Mouse (Mus musculus): ENCODE results near the gene Polr3a. TPM values are rescaled to one million over a fixed set of nuclear protein-coding genes. Genes with fewer than 3 reads are reported as not detected.
"Not testable (repeated sequence)": the region's sequence is repeated elsewhere in the genome, so short reads cannot be mapped to it uniquely, and the experiment has no call there.

Gene Polr3a
- polyA plus RNA-seq, 1 experiment: 20.8 TPM

GRCm38 (mm10) chr14:24497443-24497842 is 10.6 kb upstream of the Polr3a start:
- Histone ChIP-seq H3K27ac (ENCODE audit: insufficient read depth, low read length) (no peak overlapping the region), H3K4me3 (ENCODE audit: insufficient read depth, low read length) (no peak overlapping the region), H3K4me1 (ENCODE audit: control insufficient read depth, insufficient read depth, low read length) (peaks cover 3% of the 10 kb centered on the region; the same call in 1 of the 2 replicates)
- TF ChIP-seq CTCF (IDR thresholded peaks at IDR 0.05; ENCODE audit: extremely low read depth, insufficient read depth, low read length): no peak
- TF ChIP-seq POLR2A (IDR thresholded peaks at IDR 0.05; ENCODE audit: extremely low read depth, insufficient read depth, low read length): no peak

GRCm38 (mm10) chr14:24496507-24496906 is 9.6 kb upstream of the Polr3a start:
- H3K27ac ChIP-seq (ENCODE audit: insufficient read depth, low read length): no peak overlapping the region
- no peak for TF ChIP-seq POLR2A (IDR thresholded peaks at IDR 0.05; ENCODE audit: extremely low read depth, insufficient read depth, low read length)
- no peak for TF ChIP-seq CTCF (IDR thresholded peaks at IDR 0.05; ENCODE audit: extremely low read depth, insufficient read depth, low read length)
- H3K4me1 ChIP-seq (ENCODE audit: control insufficient read depth, insufficient read depth, low read length): peaks cover 6% of the 10 kb centered on the region
- no peak overlapping the region for H3K4me3 ChIP-seq (ENCODE audit: insufficient read depth, low read length)

GRCm38 (mm10) chr14:24493256-24493655 is 6.4 kb upstream of the Polr3a start:
- H3K4me1 ChIP-seq (ENCODE audit: control insufficient read depth, insufficient read depth, low read length): peaks cover 3% of the 10 kb centered on the region; the same call in 1 of the 2 replicates
- no peak overlapping the region for H3K27ac ChIP-seq (ENCODE audit: insufficient read depth, low read length)
- TF ChIP-seq CTCF (IDR thresholded peaks at IDR 0.05; ENCODE audit: extremely low read depth, insufficient read depth, low read length): no peak
- TF ChIP-seq POLR2A (IDR thresholded peaks at IDR 0.05; ENCODE audit: extremely low read depth, insufficient read depth, low read length): no peak
- no peak overlapping the region for H3K4me3 ChIP-seq (ENCODE audit: insufficient read depth, low read length)

- H3K27ac ChIP-seq (ENCODE audit: insufficient read depth, low read length): no peak overlapping the region
- H3K4me1 ChIP-seq (ENCODE audit: control insufficient read depth, insufficient read depth, low read length): peaks cover 3% of the 10 kb centered on the region; the same call in 1 of the 2 replicates
- TF ChIP-seq POLR2A (IDR thresholded peaks at IDR 0.05; ENCODE audit: extremely low read depth, insufficient read depth, low read length): no peak
- no peak for TF ChIP-seq CTCF (IDR thresholded peaks at IDR 0.05; ENCODE audit: extremely low read depth, insufficient read depth, low read length)
- H3K4me3 ChIP-seq (ENCODE audit: insufficient read depth, low read length): peak overlapping the region; percentile 71
Observed at GRCm38 (mm10) chr14:24491266-24491981, 4.6 kb upstream of the Polr3a start.

GRCm38 (mm10) chr14:24490468-24491265 is 3.8 kb upstream of the Polr3a start:
- Histone ChIP-seq H3K4me3 (ENCODE audit: insufficient read depth, low read length) (peak overlapping the region; percentile 71), H3K4me1 (ENCODE audit: control insufficient read depth, insufficient read depth, low read length) (peaks cover 7% of the 10 kb centered on the region), H3K27ac (ENCODE audit: insufficient read depth, low read length) (no peak overlapping the region)
- TF ChIP-seq POLR2A (IDR thresholded peaks at IDR 0.05; ENCODE audit: extremely low read depth, insufficient read depth, low read length) (peak; percentile 99), CTCF (IDR thresholded peaks at IDR 0.05; ENCODE audit: extremely low read depth, insufficient read depth, low read length) (no peak)

- not testable (repeated sequence) for H3K27ac ChIP-seq (ENCODE audit: insufficient read depth, low read length); H3K4me3 ChIP-seq (ENCODE audit: insufficient read depth, low read length)
- H3K4me1 ChIP-seq (ENCODE audit: control insufficient read depth, insufficient read depth, low read length): peaks cover 10% of the 10 kb centered on the region
Observed at GRCm38 (mm10) chr14:24489772-24490171, 2.9 kb upstream of the Polr3a start.

- no peak for TF ChIP-seq CTCF (IDR thresholded peaks at IDR 0.05; ENCODE audit: extremely low read depth, insufficient read depth, low read length)
- no peak for TF ChIP-seq POLR2A (IDR thresholded peaks at IDR 0.05; ENCODE audit: extremely low read depth, insufficient read depth, low read length)
- H3K27ac ChIP-seq (ENCODE audit: insufficient read depth, low read length): no peak overlapping the region
- H3K4me1 ChIP-seq (ENCODE audit: control insufficient read depth, insufficient read depth, low read length): peaks cover 7% of the 10 kb centered on the region
- peak overlapping the region; percentile 73 for H3K4me3 ChIP-seq (ENCODE audit: insufficient read depth, low read length)
Observed at GRCm38 (mm10) chr14:24486241-24486767, 554 bp downstream of the Polr3a start.

GRCm38 (mm10) chr14:24468806-24469205 is 18.1 kb downstream of the Polr3a start:
- Histone ChIP-seq H3K4me1 (ENCODE audit: control insufficient read depth, insufficient read depth, low read length) (no peaks in the 10 kb centered on the region), H3K27ac (ENCODE audit: insufficient read depth, low read length) (no peak overlapping the region), H3K4me3 (ENCODE audit: insufficient read depth, low read length) (no peak overlapping the region)
- TF ChIP-seq CTCF (IDR thresholded peaks at IDR 0.05; ENCODE audit: extremely low read depth, insufficient read depth, low read length) (no peak), POLR2A (IDR thresholded peaks at IDR 0.05; ENCODE audit: extremely low read depth, insufficient read depth, low read length) (no peak)

- Histone ChIP-seq H3K4me3 (ENCODE audit: insufficient read depth, low read length) (no peak overlapping the region), H3K4me1 (ENCODE audit: control insufficient read depth, insufficient read depth, low read length) (no peaks in the 10 kb centered on the region), H3K27ac (ENCODE audit: insufficient read depth, low read length) (no peak overlapping the region)
- no peak for TF ChIP-seq CTCF (IDR thresholded peaks at IDR 0.05; ENCODE audit: extremely low read depth, insufficient read depth, low read length)
- TF ChIP-seq POLR2A (IDR thresholded peaks at IDR 0.05; ENCODE audit: extremely low read depth, insufficient read depth, low read length): no peak
Observed at GRCm38 (mm10) chr14:24458191-24458590, 28.7 kb downstream of the Polr3a start.

- not testable (repeated sequence) for H3K4me3 ChIP-seq (ENCODE audit: insufficient read depth, low read length); H3K4me1 ChIP-seq (ENCODE audit: control insufficient read depth, insufficient read depth, low read length); H3K27ac ChIP-seq (ENCODE audit: insufficient read depth, low read length)
Observed at GRCm38 (mm10) chr14:24443529-24443928, 43.3 kb downstream of the Polr3a start.

Other genes with a start within 250 kb of the Polr3a start
- gene Dlg5, start 241.1 kb downstream of the Polr3a start, polyA plus RNA-seq (2012; rRNA removed): 24.6 and 26.5 TPM in 2 replicates
- gene E330034G19Rik, start 193.8 kb downstream of the Polr3a start, polyA plus RNA-seq (2012; rRNA removed): 0.10 and 0.11 TPM in 2 replicates
- gene Rps24, start 67 bp upstream of the Polr3a start, polyA plus RNA-seq (2012; rRNA removed): 1,569 and 1,716 TPM in 2 replicates